Mouse (Mus musculus) midbrain, postnatal 0 days (tissue): ENCODE measurements around the gene Iqcd. TPM values are rescaled to one million over a fixed set of nuclear protein-coding genes. Genes with fewer than 3 reads are reported as not detected.

ENCODE experiments used
- ATAC-seq: fragments of 200-750 bp; cut with Nextera tagmentation; 2 replicates; pipeline ENCODE4 v1.8.0; 2017; ENCODE audit warnings: moderate number of reproducible peaks, mild to moderate bottlenecking, moderate TSS enrichment, moderate library complexity; ENCODE audit not compliant: low FRiP score
- DNase-seq: peaks from one replicate; pipeline ENCODE4 v3.0.0-alpha.2; 2015; ENCODE audit warnings: low spot score
- H3K27ac ChIP-seq: fragments of 300-500 bp; sonication (generic); 2 replicates; pipeline ENCODE4 v1.5.1; 2014; ENCODE audit warnings: low read depth, mild to moderate bottlenecking, low read length, mixed read lengths
- H3K27me3 ChIP-seq: fragments of 300-500 bp; sonication (generic); 2 replicates; pipeline ENCODE4 v1.6.1; 2014; ENCODE audit warnings: low read length, control low read depth, mixed read lengths; ENCODE audit not compliant: insufficient read depth
- H3K36me3 ChIP-seq: fragments of 300-500 bp; sonication (generic); 2 replicates; pipeline ENCODE4 v1.6.1; 2014; ENCODE audit warnings: low read length, control low read depth, mixed read lengths; ENCODE audit not compliant: insufficient read depth
- H3K4me1 ChIP-seq: fragments of 300-500 bp; sonication (generic); 2 replicates; pipeline ENCODE4 v1.6.1; 2014; ENCODE audit warnings: mild to moderate bottlenecking, control low read depth, antibody characterized with exemption, low read length, mixed read lengths; ENCODE audit not compliant: insufficient read depth
- H3K4me2 ChIP-seq: fragments of 300-500 bp; sonication (generic); 2 replicates; pipeline ENCODE4 v1.6.1; 2014; ENCODE audit warnings: low read depth, mild to moderate bottlenecking, low read length, mixed read lengths; ENCODE audit not compliant: poor library complexity, severe bottlenecking
- H3K4me3 ChIP-seq: fragments of 300-500 bp; sonication (generic); 2 replicates; pipeline ENCODE4 v1.5.1; 2014; ENCODE audit warnings: low read depth, mild to moderate bottlenecking, low read length, moderate library complexity
- H3K9ac ChIP-seq: fragments of 300-500 bp; sonication (generic); replicated peaks from 2 replicates; pipeline ENCODE4 v1.6.1; 2014; ENCODE audit warnings: mild to moderate bottlenecking, low read length, moderate library complexity, mixed read lengths; ENCODE audit not compliant: poor library complexity, severe bottlenecking
- H3K9me3 ChIP-seq: fragments of 300-500 bp; sonication (generic); 2 replicates; pipeline ENCODE4 v1.6.1; 2016; ENCODE audit warnings: low read length, control low read depth
- CTCF ChIP-seq: IDR thresholded peaks from 2 replicates; pipeline ENCODE4 v1.5.1; 2016; ENCODE audit warnings: antibody characterized with exemption, mild to moderate bottlenecking
- WGBS: fragments of 180-500 bp; shearing (Covaris S2); extraction: QIAGEN DNeasy Blood & Tissue Kit; methylation state at CpG from one replicate; pipeline ENCODE4 v1.1.7; 2014; 5-methylcytosine and 5-hydroxymethylcytosine counted together
- polyA plus RNA-seq: library from polyadenylated mRNA; unstranded; fragments of >200 nt; fragmentation: Nextera tagmentation; extraction: Ambion mirVana; gene quantifications from 2 replicates; pipeline ENCODE4 v1.2.1, GENCODE M21; 2015
- total RNA-seq: library from RNA; depleted of rRNA; stranded (reverse); fragments of >200 nt; gene quantifications from 2 replicates; pipeline ENCODE4 v1.2.3, GENCODE M21; 2014

The Iqcd gene
- total and polyA plus RNA-seq, 2 experiments from 2014 or later: 1.3 to 1.5 TPM

DNA sequence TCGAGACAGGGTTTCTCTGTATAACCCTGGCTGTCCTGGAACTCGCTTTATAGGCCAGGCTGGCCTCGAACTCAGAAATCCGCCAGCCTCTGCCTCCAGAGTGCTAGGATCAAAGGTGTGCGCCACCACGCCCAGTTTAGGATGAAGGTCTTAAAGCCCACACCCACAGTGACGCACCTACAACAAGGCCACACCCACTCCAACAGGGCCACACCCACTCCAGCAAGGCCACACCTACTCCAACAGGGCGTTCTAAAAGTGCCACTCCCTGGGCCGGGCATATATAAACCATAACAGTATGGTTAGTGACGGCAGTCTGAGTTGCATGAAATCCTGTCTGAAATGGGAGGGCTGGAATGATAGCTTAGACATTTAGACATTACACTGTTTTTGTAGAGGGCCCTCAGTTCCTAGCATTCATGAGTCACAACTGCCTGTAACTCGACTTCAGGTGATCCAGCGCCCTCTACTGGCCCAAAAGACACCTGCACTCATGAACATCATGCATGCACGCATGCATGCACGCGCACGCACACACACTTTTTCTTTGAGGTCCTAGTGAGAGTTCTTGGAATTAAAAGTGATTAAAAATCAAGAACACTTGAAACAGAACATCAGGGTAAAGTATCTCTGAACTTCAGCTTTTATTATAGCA lies 1.7 kb downstream of the Iqcd start:
- DNase-seq: no peak

GRCm38 (mm10) chr5:120592141-120592540 lies 3.3 kb downstream of the Iqcd start:
- Histone ChIP-seq H3K27me3 (no peaks in the 10 kb centered on the region), H3K4me3 (no peak overlapping the region), H3K36me3 (no peaks in the 10 kb centered on the region), H3K9ac (no peak overlapping the region), H3K4me2 (no peak overlapping the region), H3K4me1 (no peaks in the 10 kb centered on the region), H3K27ac (no peak overlapping the region), H3K9me3 (no peaks in the 10 kb centered on the region)
- ATAC-seq (no peak), DNase-seq (no peak)
- TF ChIP-seq CTCF: peak; percentile 66
- WGBS: 75% methylated on average over 7 of the region's 7 CpGs

More for the DNA sequence above, 1.7 kb downstream of the Iqcd start:
- no peak for ATAC-seq
- no peak overlapping the region for H3K9ac ChIP-seq
- no peaks in the 10 kb centered on the region for H3K27me3 ChIP-seq
- no peak overlapping the region for H3K4me2 ChIP-seq
- H3K36me3 ChIP-seq: no peaks in the 10 kb centered on the region
- no peak overlapping the region for H3K4me3 ChIP-seq
- WGBS: 78% methylated on average over 16 of the region's 16 CpGs
- no peaks in the 10 kb centered on the region for H3K4me1 ChIP-seq
- no peak overlapping the region for H3K27ac ChIP-seq
- no peaks in the 10 kb centered on the region for H3K9me3 ChIP-seq
- TF ChIP-seq CTCF: peak; percentile 64

- DNase-seq (no peak), ATAC-seq (no peak)
- Histone ChIP-seq H3K4me3 (no peak overlapping the region), H3K4me1 (no peaks in the 10 kb centered on the region), H3K36me3 (no peaks in the 10 kb centered on the region), H3K27me3 (no peaks in the 10 kb centered on the region), H3K27ac (no peak overlapping the region), H3K9me3 (no peaks in the 10 kb centered on the region), H3K4me2 (no peak overlapping the region), H3K9ac (no peak overlapping the region)
- 87% methylated on average over 6 of the region's 6 CpGs for whole genome bisulfite sequencing
- TF ChIP-seq CTCF: no peak
Observed at GRCm38 (mm10) chr5:120594485-120594884, 5.7 kb downstream of the Iqcd start.

- H3K4me3 ChIP-seq: no peak overlapping the region
- no peaks in the 10 kb centered on the region for H3K36me3 ChIP-seq
- 93% methylated on average over 6 of the region's 6 CpGs for WGBS
- DNase-seq: no peak
- no peak overlapping the region for H3K9ac ChIP-seq
- H3K27ac ChIP-seq: no peak overlapping the region
- H3K27me3 ChIP-seq: no peaks in the 10 kb centered on the region
- no peak for ATAC-seq
- no peaks in the 10 kb centered on the region for H3K9me3 ChIP-seq
- no peak overlapping the region for H3K4me2 ChIP-seq
- no peaks in the 10 kb centered on the region for H3K4me1 ChIP-seq
- TF ChIP-seq CTCF: no peak
Observed at GRCm38 (mm10) chr5:120599625-120600024, 10.8 kb downstream of the Iqcd start.

DNA sequence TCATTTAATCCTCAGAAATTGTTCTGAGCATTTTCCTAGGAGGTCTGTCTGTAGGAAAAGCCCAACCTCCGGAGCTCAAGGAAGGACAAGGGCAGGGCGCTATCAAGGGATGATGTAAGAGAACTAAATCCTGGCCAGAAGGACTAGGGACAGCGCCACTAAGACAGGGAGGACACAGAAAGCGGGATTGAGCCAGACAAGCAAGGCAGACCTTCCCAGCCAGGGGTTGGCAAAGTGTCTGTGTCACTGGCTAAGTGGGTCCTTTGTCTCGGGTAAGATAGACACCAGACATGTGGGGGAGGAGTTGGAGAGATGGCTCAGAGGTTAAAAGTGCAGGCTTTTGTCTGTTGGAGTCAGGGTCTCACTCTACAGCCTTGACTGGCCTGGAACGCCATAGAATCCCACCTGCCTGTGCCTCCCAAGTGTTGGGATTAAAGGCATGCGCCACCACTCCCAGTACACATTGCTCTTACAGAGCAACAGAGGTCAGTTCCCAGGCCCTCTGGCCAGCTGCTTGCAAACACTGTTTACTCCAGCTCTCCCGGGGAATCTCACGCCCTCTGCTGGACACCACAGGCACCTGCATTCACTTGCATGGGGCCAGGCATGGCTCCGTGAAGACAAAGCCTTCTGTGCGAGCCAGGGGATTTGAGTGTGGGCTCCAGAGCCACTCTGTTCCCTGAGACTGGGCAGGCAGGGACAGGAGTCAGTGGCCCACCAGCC lies 12.3 kb downstream of the Iqcd start:
- Histone ChIP-seq H3K4me3 (no peak overlapping the region), H3K27me3 (no peaks in the 10 kb centered on the region), H3K9me3 (no peaks in the 10 kb centered on the region), H3K27ac (no peak overlapping the region), H3K36me3 (no peaks in the 10 kb centered on the region), H3K9ac (no peak overlapping the region), H3K4me1 (no peaks in the 10 kb centered on the region), H3K4me2 (no peak overlapping the region)
- ATAC-seq: no peak
- WGBS: 61% methylated on average over 11 of the region's 11 CpGs
- no peak for DNase-seq
- TF ChIP-seq CTCF: peak; percentile 64

DNA sequence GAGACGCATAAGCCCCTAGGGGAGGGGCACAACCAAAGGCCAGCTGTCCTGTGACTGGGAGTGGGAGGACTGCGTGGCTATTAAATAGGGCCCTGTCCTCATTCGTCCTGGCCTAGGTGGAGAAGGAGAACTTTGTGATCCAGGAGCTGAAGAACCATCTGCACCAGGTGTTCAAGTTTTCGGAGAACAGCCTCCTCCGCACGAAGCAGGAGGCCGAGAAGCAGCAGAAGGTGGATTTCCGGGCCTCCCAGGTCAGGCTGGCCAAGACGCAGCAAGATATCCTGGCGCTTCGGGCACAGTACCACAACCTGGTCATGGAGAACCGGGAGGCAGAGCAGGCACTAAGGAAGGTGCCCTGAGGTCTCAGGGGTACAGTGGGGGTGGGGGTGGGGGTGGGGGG lies 13.4 kb downstream of the Iqcd start:
- Histone ChIP-seq H3K27ac (no peak overlapping the region), H3K4me3 (no peak overlapping the region), H3K4me1 (no peaks in the 10 kb centered on the region), H3K4me2 (no peak overlapping the region), H3K9ac (no peak overlapping the region), H3K27me3 (no peaks in the 10 kb centered on the region), H3K36me3 (no peaks in the 10 kb centered on the region), H3K9me3 (no peaks in the 10 kb centered on the region)
- ATAC-seq (no peak), DNase-seq (no peak)
- 95% methylated on average over 12 of the region's 12 CpGs for WGBS
- TF ChIP-seq CTCF: no peak
